Mouse (Mus musculus) forebrain, embryonic 11.5 days (tissue): ENCODE data around the gene Esrra. TPM values are rescaled to one million over a fixed set of nuclear protein-coding genes. Genes with fewer than 3 reads are reported as not detected.
A peak's percentile ranks its signal among the peaks of the same experiment; 100 is the strongest.

Experiments
- ATAC-seq: fragments of 200-750 bp; cut with Nextera tagmentation; replicated peaks from 2 replicates; pipeline ENCODE4 v1.8.0; 2017; ENCODE audit warnings: moderate TSS enrichment; ENCODE audit not compliant: low FRiP score
- DNase-seq: peaks from one replicate; pipeline ENCODE4 v3.0.0-alpha.2; 2017; ENCODE audit warnings: low spot score
- H3K27ac ChIP-seq: fragments of 300-500 bp; sonication (generic); 2 replicates; pipeline ENCODE4 v1.5.1; 2014; ENCODE audit warnings: low read depth, low read length
- H3K27me3 ChIP-seq: fragments of 300-500 bp; sonication (generic); 2 replicates; pipeline ENCODE4 v1.6.1; 2014; ENCODE audit warnings: mild to moderate bottlenecking, low read length, mixed read lengths; ENCODE audit not compliant: control insufficient read depth, insufficient read depth
- H3K36me3 ChIP-seq: fragments of 300-500 bp; sonication (generic); 2 replicates; pipeline ENCODE4 v1.6.1; 2014; ENCODE audit warnings: mild to moderate bottlenecking, low read length, moderate library complexity, mixed read lengths; ENCODE audit not compliant: control insufficient read depth, insufficient read depth
- H3K4me1 ChIP-seq: fragments of 300-500 bp; sonication (generic); replicated peaks from 2 replicates; pipeline ENCODE4 v1.6.1; 2014; ENCODE audit warnings: low read length, mixed read lengths; ENCODE audit not compliant: control insufficient read depth, insufficient read depth
- H3K4me2 ChIP-seq: fragments of 300-500 bp; sonication (generic); 2 replicates; pipeline ENCODE4 v1.6.1; 2014; ENCODE audit warnings: low read depth, mild to moderate bottlenecking, low read length, moderate library complexity, mixed read lengths; ENCODE audit not compliant: severe bottlenecking
- H3K4me3 ChIP-seq: fragments of 300-500 bp; sonication (generic); 2 replicates; pipeline ENCODE4 v1.5.1; 2014; ENCODE audit warnings: low read depth, low read length
- H3K9ac ChIP-seq: fragments of 300-500 bp; sonication (generic); 2 replicates; pipeline ENCODE4 v1.6.1; 2014; ENCODE audit warnings: low read length
- H3K9me3 ChIP-seq: fragments of 300-500 bp; sonication (generic); 2 replicates; pipeline ENCODE4 v1.6.1; 2016; ENCODE audit warnings: low read length, mixed read lengths; ENCODE audit not compliant: control insufficient read depth
- WGBS: fragments of 180-500 bp; shearing (Covaris S2); extraction: QIAGEN DNeasy Blood & Tissue Kit; methylation state at CpG from one replicate; pipeline ENCODE4 v1.1.7; 2014; 5-methylcytosine and 5-hydroxymethylcytosine counted together
- polyA plus RNA-seq: library from polyadenylated mRNA; unstranded; fragments of >200 nt; fragmentation: Nextera tagmentation; extraction: Ambion mirVana; gene quantifications from 2 replicates; pipeline ENCODE4 v1.2.1, GENCODE M21; 2014

The Esrra gene
- polyA plus RNA-seq, 1 experiment from 2014 or later: 5.4 TPM

GRCm38 (mm10) chr19:6919876-6920740 lies 1.5 kb downstream of the Esrra start:
- H3K9me3 ChIP-seq: no peaks in the 10 kb centered on the region
- WGBS: 46% methylated on average over 7 of the region's 8 CpGs
- H3K27ac ChIP-seq: no peak overlapping the region
- peaks cover 16% of the 10 kb centered on the region; the same call in 1 of the 2 replicates for H3K4me1 ChIP-seq
- H3K9ac ChIP-seq: peak overlapping the region; percentile 86; the same call in 1 of the 2 replicates
- no peaks in the 10 kb centered on the region for H3K36me3 ChIP-seq
- ATAC-seq (no peak), DNase-seq (peak; percentile 62)
- peak overlapping the region; percentile 86 for H3K4me3 ChIP-seq
- H3K27me3 ChIP-seq: peaks cover 24% of the 10 kb centered on the region
- peak overlapping the region; percentile 64; the same call in 1 of the 2 replicates for H3K4me2 ChIP-seq

DNA sequence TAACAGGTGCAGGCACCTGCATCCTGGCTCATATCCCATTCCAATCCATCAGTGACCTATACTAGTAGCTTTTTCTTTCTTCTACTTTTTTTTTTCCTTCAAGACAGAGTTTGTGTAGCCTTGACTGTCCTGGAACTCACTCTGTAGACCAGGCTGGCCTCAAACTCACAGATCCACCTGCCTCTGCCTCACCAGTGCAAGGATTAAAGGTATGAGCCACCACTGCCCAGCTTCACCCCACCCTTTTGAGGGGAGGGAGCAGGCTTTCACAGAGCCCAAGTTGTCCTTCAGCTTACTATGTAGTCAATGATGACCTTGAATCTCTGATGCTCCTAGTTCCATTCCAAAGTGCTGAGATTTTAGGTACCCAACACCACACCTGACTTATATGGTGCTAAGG lies 2.2 kb downstream of the Esrra start:
- Histone ChIP-seq H3K4me3 (no peak overlapping the region), H3K9me3 (no peaks in the 10 kb centered on the region), H3K27ac (no peak overlapping the region), H3K36me3 (no peaks in the 10 kb centered on the region), H3K9ac (no peak overlapping the region), H3K27me3 (peaks cover 18% of the 10 kb centered on the region), H3K4me1 (peaks cover 14% of the 10 kb centered on the region; the same call in 1 of the 2 replicates), H3K4me2 (no peak overlapping the region)
- ATAC-seq (no peak), DNase-seq (no peak)

DNA sequence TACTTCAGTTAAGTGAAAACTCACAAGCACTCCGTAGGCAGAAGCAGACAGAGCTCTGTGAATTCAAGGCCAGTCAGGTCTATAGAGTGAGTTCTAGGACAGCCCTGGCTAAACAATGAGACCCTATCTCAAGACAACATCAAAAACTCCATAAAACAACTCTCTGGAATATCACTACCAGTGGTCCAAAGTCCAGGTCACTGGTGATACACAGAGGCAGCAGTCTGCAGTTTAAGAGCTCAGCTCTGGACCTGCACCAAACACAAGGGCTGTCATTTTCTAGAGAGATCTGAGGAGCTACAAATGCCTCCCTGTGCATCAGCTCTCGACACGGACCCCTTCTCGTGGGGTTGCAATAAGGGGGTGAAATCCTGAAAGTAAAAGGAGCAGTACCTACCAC lies 3.3 kb downstream of the Esrra start:
- Histone ChIP-seq H3K36me3 (no peaks in the 10 kb centered on the region; the same call in 1 of the 2 replicates), H3K27me3 (peaks cover 9% of the 10 kb centered on the region), H3K4me2 (no peak overlapping the region), H3K4me1 (peaks cover 14% of the 10 kb centered on the region; the same call in 1 of the 2 replicates), H3K9ac (no peak overlapping the region), H3K9me3 (no peaks in the 10 kb centered on the region), H3K27ac (no peak overlapping the region), H3K4me3 (no peak overlapping the region)
- DNase-seq: peak; percentile 31
- ATAC-seq: no peak
- 93% methylated on average over 4 of the region's 4 CpGs for WGBS

GRCm38 (mm10) chr19:6916496-6916895 lies 5.1 kb downstream of the Esrra start:
- H3K9me3 ChIP-seq: no peaks in the 10 kb centered on the region
- peaks cover 7% of the 10 kb centered on the region; the same call in 1 of the 2 replicates for H3K36me3 ChIP-seq
- DNase-seq: peak; percentile 36
- no peak overlapping the region for H3K4me2 ChIP-seq
- no peak overlapping the region for H3K4me3 ChIP-seq
- no peak for ATAC-seq
- H3K9ac ChIP-seq: no peak overlapping the region
- H3K4me1 ChIP-seq: peaks cover 10% of the 10 kb centered on the region; the same call in 1 of the 2 replicates
- no peak overlapping the region for H3K27ac ChIP-seq
- WGBS: 83% methylated on average over 4 of the region's 4 CpGs
- no peaks in the 10 kb centered on the region for H3K27me3 ChIP-seq

- peak; percentile 42 for DNase-seq
- H3K4me2 ChIP-seq: no peak overlapping the region
- H3K27ac ChIP-seq: no peak overlapping the region
- 86% methylated on average over 4 of the region's 4 CpGs for WGBS
- no peaks in the 10 kb centered on the region for H3K9me3 ChIP-seq
- H3K4me3 ChIP-seq: no peak overlapping the region
- H3K36me3 ChIP-seq: peaks cover 7% of the 10 kb centered on the region; the same call in 1 of the 2 replicates
- H3K27me3 ChIP-seq: no peaks in the 10 kb centered on the region
- no peak for ATAC-seq
- H3K9ac ChIP-seq: no peak overlapping the region
- peaks cover 8% of the 10 kb centered on the region for H3K4me1 ChIP-seq
These were observed 6.3 kb downstream of the Esrra start for GRCm38 (mm10) chr19:6915276-6915675.

- Histone ChIP-seq H3K27ac (no peak overlapping the region), H3K36me3 (peaks cover 7% of the 10 kb centered on the region; the same call in 1 of the 2 replicates), H3K4me2 (no peak overlapping the region), H3K27me3 (no peaks in the 10 kb centered on the region), H3K4me1 (peaks cover 4% of the 10 kb centered on the region), H3K9ac (no peak overlapping the region), H3K4me3 (no peak overlapping the region), H3K9me3 (no peaks in the 10 kb centered on the region)
- DNase-seq: no peak
- 92% methylated on average over 9 of the region's 9 CpGs for WGBS
- ATAC-seq: no peak
These were observed 7.1 kb downstream of the Esrra start for GRCm38 (mm10) chr19:6914540-6914939.

DNA sequence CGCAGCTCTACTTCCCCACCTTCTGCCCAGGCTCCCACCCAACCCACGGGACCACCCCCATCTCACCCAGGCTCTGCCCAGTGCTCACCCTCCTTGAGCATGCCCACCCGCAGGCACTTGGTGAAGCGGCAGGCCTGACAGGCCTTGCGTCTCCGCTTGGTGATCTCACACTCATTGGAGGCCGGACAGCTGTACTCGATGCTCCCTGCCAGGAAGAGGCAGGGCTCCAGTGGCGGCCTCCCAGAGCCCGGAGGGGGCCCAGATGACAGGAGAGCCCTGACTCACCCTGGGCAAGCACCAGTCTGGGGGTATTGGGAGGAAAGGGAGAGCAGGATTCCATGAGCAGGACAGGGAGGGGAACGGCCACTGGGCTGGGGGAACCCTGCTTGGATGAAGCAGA lies 7.6 kb downstream of the Esrra start:
- DNase-seq (peak; percentile 50), ATAC-seq (no peak)
- peaks cover 4% of the 10 kb centered on the region for H3K4me1 ChIP-seq
- no peak overlapping the region for H3K4me2 ChIP-seq
- no peaks in the 10 kb centered on the region for H3K9me3 ChIP-seq
- WGBS: 84% methylated on average over 11 of the region's 11 CpGs
- H3K4me3 ChIP-seq: no peak overlapping the region
- H3K36me3 ChIP-seq: peaks cover 7% of the 10 kb centered on the region; the same call in 1 of the 2 replicates
- H3K27me3 ChIP-seq: no peaks in the 10 kb centered on the region
- H3K9ac ChIP-seq: no peak overlapping the region
- no peak overlapping the region for H3K27ac ChIP-seq

DNA sequence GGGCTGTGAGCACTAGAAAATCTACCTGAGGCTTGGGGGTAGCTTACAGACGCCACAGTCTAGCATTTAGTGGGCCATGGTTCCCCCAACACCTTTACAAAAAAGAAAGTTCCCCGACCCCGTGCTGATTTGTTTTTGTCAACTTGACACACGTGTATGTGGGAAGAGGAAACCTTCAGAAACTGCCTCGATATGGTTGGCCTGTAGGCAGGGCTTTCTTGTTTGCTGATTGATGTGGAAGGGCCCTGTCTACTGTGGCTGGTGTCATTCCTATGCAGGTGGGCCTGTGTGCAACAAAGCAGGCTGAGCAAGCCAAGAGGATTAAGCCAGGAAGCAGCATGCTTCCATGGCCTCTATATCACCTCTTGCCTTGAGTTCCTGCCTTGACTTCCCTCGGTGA lies 8.6 kb downstream of the Esrra start:
- no peak for ATAC-seq
- DNase-seq: no peak
- Histone ChIP-seq H3K27me3 (no peaks in the 10 kb centered on the region), H3K4me3 (no peak overlapping the region), H3K9ac (no peak overlapping the region), H3K36me3 (peaks cover 7% of the 10 kb centered on the region; the same call in 1 of the 2 replicates), H3K4me1 (peaks cover 13% of the 10 kb centered on the region), H3K9me3 (no peaks in the 10 kb centered on the region), H3K27ac (no peak overlapping the region), H3K4me2 (no peak overlapping the region)
- 84% methylated on average over 6 of the region's 6 CpGs for whole genome bisulfite sequencing
